Mouse (Mus musculus) embryo, embryonic 9.5 days (tissue): ENCODE results near the gene Pik3ap1.
A peak's percentile ranks its signal among the peaks of the same experiment; 100 is the strongest.
"Not testable (repeated sequence)": the region's sequence is repeated elsewhere in the genome, so short reads cannot be mapped to it uniquely, and the experiment has no call there.

ENCODE experiments used
- DNase-seq: peaks from one replicate; pipeline ENCODE4 v3.0.0-alpha.2; 2017; ENCODE audit errors: extremely low spot score

The Pik3ap1 gene

GRCm38 (mm10) chr19:41384922-41385508, at the start of gene Pik3ap1:
Gene Pik3ap1, minus strand, starts transcription at chr19:41385102.
- peak; percentile 47 for DNase-seq

- not testable (repeated sequence) for DNase-seq
These were observed 46.7 kb upstream of the Pik3ap1 start for GRCm38 (mm10) chr19:41431512-41432164.

DNA sequence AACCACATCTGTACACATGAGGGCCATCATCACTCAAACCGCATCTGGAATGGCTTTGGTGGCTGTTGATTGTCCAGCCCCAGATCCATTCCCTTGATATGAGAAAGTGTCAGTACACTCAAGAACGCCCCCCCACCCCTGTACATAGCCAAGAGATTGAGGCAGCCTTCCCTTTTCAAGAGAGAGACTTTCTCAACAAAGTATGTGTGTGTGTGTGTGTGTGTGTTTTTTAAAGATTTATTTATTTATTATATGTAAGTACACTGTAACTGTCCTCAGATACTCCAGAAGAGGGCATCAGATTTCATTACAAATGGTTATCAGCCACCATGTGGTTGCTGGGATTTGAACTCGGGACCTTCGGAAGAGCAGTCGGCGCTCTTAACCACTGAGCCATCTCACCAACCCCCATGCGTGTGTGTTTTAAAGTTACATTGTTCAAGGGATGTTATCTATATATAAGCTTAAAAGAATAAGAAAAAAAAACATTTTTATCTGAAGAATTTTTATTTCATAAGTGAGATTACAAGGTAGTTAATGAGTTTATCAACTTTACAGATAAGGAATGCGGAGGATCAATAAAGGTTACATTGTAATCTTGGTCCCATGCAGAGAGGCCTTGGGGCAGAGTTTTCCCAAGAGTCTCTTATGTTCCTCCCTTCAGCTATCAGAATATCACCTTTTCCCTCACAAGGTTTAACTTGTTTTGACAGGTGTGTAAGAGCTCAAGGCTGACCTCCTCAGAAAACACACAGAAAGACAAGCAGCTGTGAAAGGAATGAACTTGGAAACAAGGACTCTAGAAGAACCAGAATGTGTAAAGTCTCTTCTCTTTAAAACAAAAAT, 41.2 kb upstream of the Pik3ap1 start:
- DNase-seq, result not testable (repeated sequence)

- no peak for DNase-seq
These were observed 36.4 kb upstream of the Pik3ap1 start for GRCm38 (mm10) chr19:41421264-41421663.

GRCm38 (mm10) chr19:41418786-41419185, 33.9 kb upstream of the Pik3ap1 start:
- no peak for DNase-seq

DNA sequence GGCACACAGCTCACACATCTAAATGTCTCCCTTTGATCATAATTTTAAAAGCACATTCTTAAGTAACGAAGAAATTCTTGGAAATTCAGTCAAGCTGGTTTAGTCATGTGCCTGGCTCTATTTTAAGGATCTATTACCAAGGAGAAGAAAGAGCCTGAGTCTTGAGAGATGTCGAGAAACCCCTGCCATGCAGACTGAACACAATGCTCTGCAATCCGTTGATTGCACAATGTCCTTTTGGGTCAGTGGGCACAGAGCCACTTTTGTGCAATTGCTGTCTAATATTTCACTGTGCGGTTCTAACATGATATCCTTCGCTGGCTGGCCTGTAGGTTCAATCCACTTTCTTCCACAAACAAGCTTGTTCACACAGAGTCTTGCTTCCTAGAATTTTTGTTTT, 33.1 kb upstream of the Pik3ap1 start:
- no peak for DNase-seq

- DNase-seq, result no peak
These were observed 31.3 kb upstream of the Pik3ap1 start for GRCm38 (mm10) chr19:41416201-41416600.

- DNase-seq, result no peak
These were observed 17.7 kb upstream of the Pik3ap1 start for GRCm38 (mm10) chr19:41402603-41403002.

DNA sequence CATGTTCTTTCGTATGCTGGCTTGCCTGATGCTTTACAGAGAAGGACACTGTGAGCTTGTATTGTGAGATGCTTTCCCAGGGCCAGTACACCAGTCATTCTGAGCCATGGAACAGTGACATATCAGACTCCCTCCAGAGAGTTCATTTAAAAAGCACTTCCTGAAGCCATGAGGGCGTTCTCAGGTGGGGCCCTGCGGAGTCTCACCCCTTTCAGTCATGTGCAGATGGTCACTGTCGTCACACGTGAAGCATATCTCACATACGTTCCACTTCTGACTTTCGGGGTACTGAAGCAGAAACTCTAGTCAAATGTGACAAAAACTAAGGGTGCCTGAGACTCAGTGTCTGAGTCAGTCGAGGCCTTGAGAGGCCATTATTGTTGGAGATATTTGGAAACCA, 6.0 kb upstream of the Pik3ap1 start:
- DNase-seq, result no peak

DNA sequence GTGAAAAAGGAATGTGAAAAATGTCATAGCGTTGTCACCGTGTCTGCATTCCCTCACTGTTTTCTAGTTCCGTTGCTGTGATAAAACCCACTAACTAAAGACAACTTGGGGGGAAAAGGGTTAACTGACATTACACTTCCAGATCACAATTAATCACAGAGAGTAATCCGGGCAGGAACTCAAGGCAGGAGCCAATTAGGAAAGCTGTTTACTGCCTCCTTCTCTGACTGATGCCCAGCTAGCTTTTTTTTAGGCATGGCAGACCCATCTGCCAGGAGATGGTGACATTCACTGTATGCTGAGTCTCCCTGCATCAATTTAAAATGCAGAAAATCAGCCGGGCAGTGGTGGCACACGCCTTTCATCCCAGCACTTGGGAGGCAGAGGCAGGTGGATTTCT, 4.4 kb upstream of the Pik3ap1 start:
- DNase-seq, result no peak

GRCm38 (mm10) chr19:41388242-41388641, 3.3 kb upstream of the Pik3ap1 start:
- no peak for DNase-seq

DNA sequence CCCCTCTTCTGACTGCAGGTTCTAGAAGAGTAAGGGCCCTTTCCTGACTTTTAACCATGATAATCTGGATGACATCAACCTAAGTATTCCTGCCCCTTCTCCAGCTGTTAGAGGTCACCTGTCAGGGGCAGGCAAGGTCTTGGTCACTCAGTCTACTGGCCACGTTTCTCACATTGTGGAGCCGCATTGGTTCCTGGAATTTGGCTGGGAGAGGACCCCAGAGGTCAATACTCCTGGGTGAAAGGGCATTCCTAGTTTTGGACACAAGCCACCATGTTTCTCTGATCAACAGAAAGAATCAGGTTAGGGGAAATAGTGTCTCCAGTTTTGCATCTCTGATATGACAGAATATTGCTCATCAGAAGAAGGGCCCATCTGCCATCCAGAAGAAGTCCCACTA, 2.4 kb upstream of the Pik3ap1 start:
- DNase-seq, result no peak

GRCm38 (mm10) chr19:41384406-41384851, 473 bp downstream of the Pik3ap1 start:
- DNase-seq, result peak; percentile 53

- DNase-seq, result no peak
These were observed 2.4 kb downstream of the Pik3ap1 start for GRCm38 (mm10) chr19:41382391-41382978.

- DNase-seq, result no peak
These were observed 3.2 kb downstream of the Pik3ap1 start for GRCm38 (mm10) chr19:41381581-41382239.

DNA sequence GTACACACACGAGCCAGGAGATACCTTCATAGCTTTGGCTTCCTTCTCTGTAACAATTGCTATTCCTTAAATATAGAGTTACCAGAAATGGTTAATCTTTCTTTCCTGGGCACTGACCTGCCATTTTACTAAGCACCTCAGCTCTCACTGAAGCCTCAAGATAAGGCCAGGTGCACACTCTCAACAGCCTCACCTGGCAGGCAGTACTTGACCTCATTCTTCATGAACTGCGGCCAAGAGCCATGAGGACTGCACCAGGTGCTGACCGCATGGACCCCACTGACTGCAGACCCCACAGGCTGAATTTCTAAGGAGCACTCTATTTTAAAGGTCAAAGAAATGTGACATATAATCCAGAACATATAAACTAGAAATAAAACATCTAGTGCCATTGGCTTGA, 5.7 kb downstream of the Pik3ap1 start:
- DNase-seq, result no peak

DNA sequence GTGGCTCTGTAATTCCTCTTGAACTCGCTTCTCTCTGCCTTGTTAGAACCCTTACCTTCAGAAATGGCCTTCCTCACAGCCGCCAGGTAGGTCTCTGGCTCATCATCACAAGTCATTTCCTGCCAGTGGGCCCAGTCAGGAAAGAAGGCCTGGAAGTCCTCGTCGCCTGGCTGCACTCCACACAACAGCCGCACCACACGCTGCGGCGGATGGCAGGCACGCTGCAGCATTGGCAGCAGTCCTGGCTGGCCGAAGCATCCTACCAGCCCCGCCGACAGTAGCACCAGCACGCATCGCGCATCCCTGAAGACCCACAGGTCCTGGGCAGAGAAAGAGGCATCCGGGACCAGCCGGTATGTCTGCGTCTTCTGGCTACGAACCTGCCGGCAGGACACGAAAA, 9.1 kb downstream of the Pik3ap1 start:
- no peak for DNase-seq

- no peak for DNase-seq
These were observed 9.8 kb downstream of the Pik3ap1 start for GRCm38 (mm10) chr19:41375096-41375495.

- DNase-seq, result no peak
These were observed 10.2 kb downstream of the Pik3ap1 start for GRCm38 (mm10) chr19:41374658-41375057.

DNA sequence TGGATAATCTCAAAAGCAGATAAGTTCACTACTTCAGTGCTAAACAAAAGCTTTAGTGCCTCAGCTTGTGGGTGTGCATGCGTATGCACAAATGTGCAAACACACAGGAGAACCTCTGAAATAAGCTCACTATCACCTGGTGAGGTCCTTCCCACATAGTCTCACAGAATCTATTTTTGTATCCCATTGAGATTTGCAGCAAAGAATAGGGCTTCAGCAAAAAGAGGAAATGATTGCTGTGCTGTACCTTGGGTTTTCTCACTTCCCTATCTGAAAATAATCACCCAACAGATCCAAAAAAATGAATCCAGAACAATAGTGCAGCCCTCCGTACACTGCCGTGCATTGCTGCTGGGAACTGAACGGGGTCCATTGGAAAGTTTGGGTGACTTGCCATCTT, 12.6 kb downstream of the Pik3ap1 start:
- DNase-seq, result no peak

DNA sequence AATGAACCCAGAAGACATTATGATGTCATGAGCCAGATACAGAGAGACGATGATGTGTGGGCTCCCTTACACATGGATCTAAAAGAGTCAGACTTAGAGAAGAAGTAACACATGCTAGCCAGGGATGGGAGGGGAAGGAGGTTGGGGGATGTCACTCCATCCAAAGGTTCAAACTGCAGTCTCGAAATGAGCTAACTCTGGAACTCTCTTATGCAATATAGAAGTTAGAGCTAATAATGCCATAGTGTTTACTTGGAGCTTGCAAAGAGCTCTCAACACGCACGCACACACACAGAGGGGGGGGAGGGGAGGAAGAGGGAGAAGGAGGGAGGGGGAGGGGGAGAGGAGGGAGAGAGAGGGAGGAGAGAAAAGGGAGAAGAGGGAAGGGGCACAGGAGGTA, 13.5 kb downstream of the Pik3ap1 start:
- no peak for DNase-seq
